Mouse (Mus musculus) MEL (cell line): Measurements from ENCODE around the gene Csmd2. TPM values are rescaled to one million over a fixed set of nuclear protein-coding genes. Genes with fewer than 3 reads are reported as not detected.

Experiments used
- DNase-seq: peaks from one replicate; pipeline ENCODE4 v3.0.0; 2011; ENCODE audit warnings: low read depth, low spot score
- H3K27ac ChIP-seq: 2 replicates; pipeline ENCODE4 v1.5.1; 2012; ENCODE audit warnings: low read depth, mild to moderate bottlenecking, control low read depth, low read length, moderate library complexity; ENCODE audit not compliant: control insufficient read depth
- H3K27me3 ChIP-seq, 2 experiments: fragments of 150-350 bp in 1 of 2; sonication (generic) in 1 of 2; 2 replicates each; pipeline ENCODE4 v1.6.1; 2012; ENCODE audit warnings: low read length in 2 of 2, mild to moderate bottlenecking in 2 of 2, improper control_type of control experiment in 1 of 2, moderate library complexity in 1 of 2; ENCODE audit not compliant: insufficient read depth in 2 of 2, control insufficient read depth in 1 of 2
- H3K36me3 ChIP-seq, 2 experiments: 2 replicates each; pipeline ENCODE4 v1.6.1; 2012 to 2014; ENCODE audit warnings: low read length in 2 of 2, improper control_type of control experiment in 1 of 2, inconsistent platforms in 1 of 2, mild to moderate bottlenecking in 1 of 2; ENCODE audit not compliant: insufficient read depth in 2 of 2, control insufficient read depth in 1 of 2
- H3K4me1 ChIP-seq, 2 experiments: fragments of 150-350 bp in 1 of 2; sonication (generic) in 1 of 2; 2 replicates each; pipeline ENCODE4 v1.6.1; 2012; ENCODE audit warnings: low read length in 2 of 2, improper control_type of control experiment in 1 of 2, mild to moderate bottlenecking in 1 of 2; ENCODE audit not compliant: insufficient read depth in 2 of 2, control insufficient read depth in 1 of 2
- H3K4me3 ChIP-seq, 2 experiments: fragments of 150-350 bp in 1 of 2; sonication (generic) in 1 of 2; 2 replicates each; pipeline ENCODE4 v1.5.1; 2012; ENCODE audit warnings: low read depth in 2 of 2, low read length in 2 of 2, mild to moderate bottlenecking in 2 of 2, moderate library complexity in 2 of 2, control low read depth in 1 of 2, improper control_type of control experiment in 1 of 2; ENCODE audit not compliant: control insufficient read depth in 1 of 2, insufficient read depth in 1 of 2
- H3K79me2 ChIP-seq: 2 replicates; pipeline ENCODE4 v1.6.1; 2012; ENCODE audit warnings: mild to moderate bottlenecking, low read length, moderate library complexity; ENCODE audit not compliant: control insufficient read depth, poor library complexity, insufficient read depth
- H3K9ac ChIP-seq: 2 replicates; pipeline ENCODE4 v1.6.1; 2012; ENCODE audit warnings: low read depth, mild to moderate bottlenecking, control low read depth, low read length, moderate library complexity; ENCODE audit not compliant: control insufficient read depth, poor library complexity, severe bottlenecking
- H3K9me3 ChIP-seq: fragments of 150-350 bp; sonication (generic); replicated peaks from 2 replicates; pipeline ENCODE4 v1.6.1; 2012; ENCODE audit warnings: mild to moderate bottlenecking, low read length, improper control_type of control experiment, moderate library complexity; ENCODE audit not compliant: insufficient read depth
- BHLHE40 ChIP-seq: IDR thresholded peaks from 2 replicates; pipeline ENCODE4 v1.6.1; 2012; ENCODE audit warnings: low read depth, mild to moderate bottlenecking, inconsistent platforms, low read length, improper control_type of control experiment, borderline replicate concordance
- CHD1 ChIP-seq: IDR thresholded peaks from 2 replicates; pipeline ENCODE4 v1.6.1; 2012; ENCODE audit warnings: low read depth, mild to moderate bottlenecking, inconsistent platforms, low read length, improper control_type of control experiment
- CHD2 ChIP-seq: IDR thresholded peaks from 2 replicates; pipeline ENCODE4 v1.6.1; 2011; ENCODE audit warnings: low read length, improper control_type of control experiment
- CTCF ChIP-seq, 3 experiments: IDR thresholded peaks in 2 of 3; conservative IDR thresholded peaks in 1 of 3; 2 replicates each; pipeline ENCODE4 v1.5.1; 2011 to 2012; ENCODE audit warnings: low read length in 3 of 3, low read depth in 2 of 3, mild to moderate bottlenecking in 2 of 3, improper control_type of control experiment in 1 of 3, inconsistent platforms in 1 of 3, mixed read lengths in 1 of 3, moderate library complexity in 1 of 3; ENCODE audit not compliant: control insufficient read depth in 1 of 3, insufficient read depth in 1 of 3, poor library complexity in 1 of 3, severe bottlenecking in 1 of 3
- ETS1 ChIP-seq: IDR thresholded peaks from 2 replicates; pipeline ENCODE4 v1.6.1; 2012; ENCODE audit warnings: low read depth, mild to moderate bottlenecking, inconsistent platforms, low read length, improper control_type of control experiment, moderate library complexity
- GABPA ChIP-seq: IDR thresholded peaks from 2 replicates; pipeline ENCODE4 v1.6.1; 2012; ENCODE audit warnings: low read depth, mild to moderate bottlenecking, inconsistent platforms, low read length, improper control_type of control experiment, moderate library complexity
- GATA1 ChIP-seq: IDR thresholded peaks from 2 replicates; pipeline ENCODE4 v1.6.1; 2011; ENCODE audit warnings: low read depth, low read length, improper control_type of control experiment
- HCFC1 ChIP-seq: IDR thresholded peaks from 2 replicates; pipeline ENCODE4 v1.6.1; 2012; ENCODE audit warnings: low read depth, mild to moderate bottlenecking, inconsistent platforms, low read length, improper control_type of control experiment, moderate library complexity
- KAT2A ChIP-seq: conservative IDR thresholded peaks from 2 replicates; pipeline ENCODE4 v1.6.1; 2012; ENCODE audit warnings: low read depth, low read length, improper control_type of control experiment, inconsistent platforms
- MAX ChIP-seq: IDR thresholded peaks from 2 replicates; pipeline ENCODE4 v1.6.1; 2011; ENCODE audit warnings: low read length, improper control_type of control experiment
- MAZ ChIP-seq: IDR thresholded peaks from 2 replicates; pipeline ENCODE4 v1.6.1; 2012; ENCODE audit warnings: low read depth, mild to moderate bottlenecking, inconsistent platforms, low read length, improper control_type of control experiment
- MEF2A ChIP-seq: IDR thresholded peaks from 2 replicates; pipeline ENCODE4 v1.6.1; 2014; ENCODE audit warnings: low read depth, mild to moderate bottlenecking, inconsistent platforms, low read length, improper control_type of control experiment; ENCODE audit not compliant: poor library complexity, insufficient replicate concordance, severe bottlenecking; ENCODE audit errors: extremely low read depth
- MYB ChIP-seq: IDR thresholded peaks from 2 replicates; pipeline ENCODE4 v1.6.1; 2011; ENCODE audit warnings: mild to moderate bottlenecking, low read depth, low read length, improper control_type of control experiment
- NRF1 ChIP-seq: IDR thresholded peaks from 2 replicates; pipeline ENCODE4 v1.6.1; 2014; ENCODE audit warnings: low read depth, mild to moderate bottlenecking, inconsistent platforms, low read length, improper control_type of control experiment, moderate library complexity; ENCODE audit not compliant: poor library complexity, insufficient read depth, severe bottlenecking
- POLR2AphosphoS2 ChIP-seq: IDR thresholded peaks from 2 replicates; pipeline ENCODE4 v1.6.1; 2011; ENCODE audit warnings: low read length, improper control_type of control experiment
- RAD21 ChIP-seq: IDR thresholded peaks from 2 replicates; pipeline ENCODE4 v1.6.1; 2011; ENCODE audit warnings: mild to moderate bottlenecking, low read depth, low read length, improper control_type of control experiment
- RCOR1 ChIP-seq: IDR thresholded peaks from 2 replicates; pipeline ENCODE4 v1.6.1; 2012; ENCODE audit warnings: low read depth, mild to moderate bottlenecking, inconsistent platforms, low read length, improper control_type of control experiment
- SIN3A ChIP-seq: IDR thresholded peaks from 2 replicates; pipeline ENCODE4 v1.6.1; 2012; ENCODE audit warnings: low read length, improper control_type of control experiment, inconsistent platforms
- SMC3 ChIP-seq: IDR thresholded peaks from 2 replicates; pipeline ENCODE4 v1.6.1; 2011; ENCODE audit warnings: low read depth, low read length, improper control_type of control experiment
- TAL1 ChIP-seq: IDR thresholded peaks from 2 replicates; pipeline ENCODE4 v1.6.1; 2012; ENCODE audit warnings: mild to moderate bottlenecking, inconsistent platforms, low read length, moderate library complexity, mixed read lengths
- TBP ChIP-seq: IDR thresholded peaks from 2 replicates; pipeline ENCODE4 v1.8.0; 2011; ENCODE audit warnings: low read depth, low read length, improper control_type of control experiment
- UBTF ChIP-seq: IDR thresholded peaks from 2 replicates; pipeline ENCODE4 v1.6.1; 2012; ENCODE audit warnings: low read depth, mild to moderate bottlenecking, inconsistent platforms, low read length, improper control_type of control experiment, moderate library complexity, borderline replicate concordance; ENCODE audit not compliant: insufficient read depth
- USF1 ChIP-seq: IDR thresholded peaks from 2 replicates; pipeline ENCODE4 v1.6.1; 2014; ENCODE audit warnings: low read depth, mild to moderate bottlenecking, inconsistent platforms, low read length, improper control_type of control experiment, moderate library complexity
- USF2 ChIP-seq, 2 experiments: IDR thresholded peaks; 2 replicates each; pipeline ENCODE4 v1.6.1; 2011 to 2012; ENCODE audit warnings: improper control_type of control experiment in 2 of 2, low read length in 2 of 2, borderline replicate concordance in 1 of 2, inconsistent platforms in 1 of 2, low read depth in 1 of 2, mild to moderate bottlenecking in 1 of 2; ENCODE audit not compliant: insufficient read depth in 1 of 2
- ZKSCAN1 ChIP-seq: IDR thresholded peaks from 2 replicates; pipeline ENCODE4 v1.6.1; 2012; ENCODE audit warnings: low read depth, mild to moderate bottlenecking, inconsistent platforms, low read length, improper control_type of control experiment, moderate library complexity
- ZMIZ1 ChIP-seq: IDR thresholded peaks from 2 replicates; pipeline ENCODE4 v1.6.1; 2012; ENCODE audit warnings: low read depth, mild to moderate bottlenecking, inconsistent platforms, low read length, improper control_type of control experiment, moderate library complexity
- polyA plus RNA-seq, 2 experiments: library from polyadenylated mRNA; stranded (reverse) in 1 of 2; unstranded in 1 of 2; fragments of >175 nt in 1 of 2; fragments of >200 nt in 1 of 2; gene quantifications; 2 replicates each; pipeline versions ENCODE4 v1.2.1 to v1.2.4; 2012; ENCODE audit warnings: low replicate concordance in 2 of 2, low read depth in 1 of 2; ENCODE audit not compliant: insufficient read length in 2 of 2, insufficient read depth in 1 of 2, missing spikeins in 1 of 2
- total RNA-seq: library from RNA; depleted of rRNA; stranded (reverse); fragments of 300-350 nt; gene quantifications from 2 replicates; pipeline ENCODE4 v1.2.3, GENCODE M21; 2012

Gene Csmd2
- total and polyA plus RNA-seq, 3 experiments = not detected

DNA sequence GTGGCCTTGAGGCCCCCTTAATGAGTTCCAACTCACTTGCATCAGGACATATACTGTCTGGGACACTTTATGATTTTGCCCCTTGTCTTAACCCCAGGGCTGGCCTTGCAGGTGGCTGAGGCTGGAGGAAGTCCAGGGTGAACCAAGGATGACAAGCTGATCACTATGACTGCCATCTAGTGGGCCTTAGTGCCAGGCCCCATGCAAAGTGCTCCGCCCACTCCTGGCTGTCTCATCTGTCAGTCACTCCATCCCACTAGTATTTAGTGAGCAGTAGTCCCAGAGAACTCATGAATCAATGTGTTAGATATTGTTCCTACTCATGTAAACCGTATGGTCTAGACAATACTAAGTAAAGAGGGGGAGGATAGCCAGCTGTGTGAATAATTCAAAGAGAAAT, 191.9 kb downstream of the Csmd2 start:
- Histone ChIP-seq H3K9me3 (no peaks in the 10 kb centered on the region), H3K36me3 (no peaks in the 10 kb centered on the region)
- TF ChIP-seq SIN3A (no peak), CHD2 (no peak), ETS1 (no peak), HCFC1 (no peak), GABPA (no peak), CHD1 (no peak), UBTF (no peak), ZMIZ1 (no peak), NRF1 (no peak), ZKSCAN1 (no peak), GATA1 (no peak), POLR2AphosphoS2 (no peak), KAT2A (no peak)
- TF ChIP-seq, all 39 proteins: peak for 0
- H3K9ac ChIP-seq = no peak overlapping the region
- H3K27me3 ChIP-seq = no peaks in the 10 kb centered on the region
- H3K4me3 ChIP-seq = no peak overlapping the region
- no peaks in the 10 kb centered on the region for H3K79me2 ChIP-seq
- H3K4me1 ChIP-seq = no peaks in the 10 kb centered on the region
- H3K27ac ChIP-seq = no peak overlapping the region
- DNase-seq = no peak

DNA sequence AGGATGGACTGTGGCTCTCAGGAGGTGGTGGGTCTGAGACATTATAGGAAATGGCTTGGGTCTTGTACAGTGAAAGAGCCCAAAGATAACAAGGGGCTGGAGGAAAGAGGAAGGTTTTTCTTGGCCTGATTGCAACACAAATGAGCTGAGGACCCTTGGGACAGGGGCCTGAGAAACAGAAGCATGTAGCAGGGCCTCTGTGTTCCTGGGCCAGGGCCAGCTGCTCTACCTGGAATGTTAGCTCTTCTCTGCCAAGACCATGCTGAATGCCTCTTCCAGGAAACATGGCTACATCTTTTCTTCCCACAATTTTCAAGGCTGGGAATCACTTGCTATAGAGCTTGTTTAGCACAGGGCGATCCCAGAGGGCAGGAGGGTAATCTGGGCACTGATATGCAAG, 197.1 kb downstream of the Csmd2 start:
- no peaks in the 10 kb centered on the region for H3K9me3 ChIP-seq
- H3K36me3 ChIP-seq = no peaks in the 10 kb centered on the region

More for the DNA sequence above, 197.1 kb downstream of the Csmd2 start:
- Histone ChIP-seq H3K27ac (no peak overlapping the region), H3K79me2 (no peaks in the 10 kb centered on the region), H3K4me3 (no peak overlapping the region), H3K27me3 (no peaks in the 10 kb centered on the region), H3K4me1 (no peaks in the 10 kb centered on the region)
- no peak for DNase-seq
- TF ChIP-seq MYB = no peak
- no peak for TF ChIP-seq MEF2A
- no peak for TF ChIP-seq ZKSCAN1
- TF ChIP-seq ETS1 = no peak
- TF ChIP-seq TBP = no peak
- TF ChIP-seq USF2 (IDR thresholded peaks at IDR 0.05; ENCODE audit: borderline replicate concordance in 1 of 2, insufficient read depth in 1 of 2, low read depth in 1 of 2, low read length in 2 of 2) = no peak
- no peak for TF ChIP-seq TAL1
- TF ChIP-seq UBTF = no peak
- TF ChIP-seq RAD21 = no peak
- no peak for TF ChIP-seq MAZ
- no peak for TF ChIP-seq MAX
- no peak for TF ChIP-seq SMC3
- no peak for TF ChIP-seq BHLHE40
- no peak for TF ChIP-seq CHD2
- no peak for TF ChIP-seq RCOR1
- no peak for TF ChIP-seq NRF1
- no peak for TF ChIP-seq HCFC1
- TF ChIP-seq USF1 = no peak
- no peak for TF ChIP-seq CTCF (IDR thresholded peaks at IDR 0.05 in 2 of 3, conservative IDR thresholded peaks at IDR 0.05 in 1 of 3; ENCODE audit: control insufficient read depth in 1 of 3, insufficient read depth in 1 of 3, low read depth in 2 of 3, low read length in 3 of 3, poor library complexity in 1 of 3, severe bottlenecking in 1 of 3)
- no peak for TF ChIP-seq KAT2A
- TF ChIP-seq, all 39 proteins: peak for 0
- no peak overlapping the region for H3K9ac ChIP-seq
